Mouse (Mus musculus) intestine, embryonic 14.5 days (tissue): ENCODE results near the gene Inka1. TPM values are rescaled to one million over a fixed set of nuclear protein-coding genes. Genes with fewer than 3 reads are reported as not detected.

Experiments used
- ATAC-seq: fragments of 200-750 bp; cut with Nextera tagmentation; replicated peaks from 2 replicates; pipeline ENCODE4 v1.8.0; 2017; ENCODE audit warnings: low read depth, moderate number of reproducible peaks, moderate TSS enrichment, moderate library complexity; ENCODE audit not compliant: low FRiP score, low TSS enrichment
- DNase-seq: peaks from one replicate; pipeline ENCODE4 v3.0.0-alpha.2; 2018; ENCODE audit warnings: low spot score
- H3K27ac ChIP-seq: fragments of 300-500 bp; sonication (generic); 2 replicates; pipeline ENCODE4 v1.5.1; 2014; ENCODE audit warnings: low read depth, mild to moderate bottlenecking, control low read depth
- H3K27me3 ChIP-seq: fragments of 300-500 bp; sonication (generic); replicated peaks from 2 replicates; pipeline ENCODE4 v1.6.1; 2014; ENCODE audit warnings: low read length, control low read depth; ENCODE audit not compliant: control insufficient read depth, insufficient read depth
- H3K36me3 ChIP-seq: fragments of 300-500 bp; sonication (generic); 2 replicates; pipeline ENCODE4 v1.6.1; 2014; ENCODE audit warnings: low read length, control low read depth; ENCODE audit not compliant: control insufficient read depth, insufficient read depth
- H3K4me1 ChIP-seq: fragments of 300-500 bp; sonication (generic); replicated peaks from 2 replicates; pipeline ENCODE4 v1.6.1; 2014; ENCODE audit warnings: low read length, control low read depth, mixed read lengths; ENCODE audit not compliant: control insufficient read depth, insufficient read depth
- H3K4me2 ChIP-seq: fragments of 300-500 bp; sonication (generic); 2 replicates; pipeline ENCODE4 v1.6.1; 2014; ENCODE audit warnings: low read length
- H3K4me3 ChIP-seq: fragments of 300-500 bp; sonication (generic); 2 replicates; pipeline ENCODE4 v1.5.1; 2014; ENCODE audit warnings: low read depth, low read length, control low read depth, mixed read lengths
- H3K9ac ChIP-seq: fragments of 300-500 bp; sonication (generic); 2 replicates; pipeline ENCODE4 v1.6.1; 2014; ENCODE audit warnings: mild to moderate bottlenecking, low read length
- H3K9me3 ChIP-seq: fragments of 300-500 bp; sonication (generic); 2 replicates; pipeline ENCODE4 v1.6.1; 2016; ENCODE audit warnings: low read length, control low read depth; ENCODE audit not compliant: control insufficient read depth
- WGBS: fragments of 180-500 bp; shearing (Covaris S2); extraction: QIAGEN DNeasy Blood & Tissue Kit; methylation state at CpG from one replicate; pipeline ENCODE4 v1.1.7; 2014; 5-methylcytosine and 5-hydroxymethylcytosine counted together
- polyA plus RNA-seq: library from polyadenylated mRNA; unstranded; fragments of >200 nt; fragmentation: Nextera tagmentation; extraction: Ambion mirVana; gene quantifications from 2 replicates; pipeline ENCODE4 v1.2.1, GENCODE M21; 2014

Gene Inka1
- polyA plus RNA-seq, 1 experiment from 2014 or later, result 58.7 TPM

DNA sequence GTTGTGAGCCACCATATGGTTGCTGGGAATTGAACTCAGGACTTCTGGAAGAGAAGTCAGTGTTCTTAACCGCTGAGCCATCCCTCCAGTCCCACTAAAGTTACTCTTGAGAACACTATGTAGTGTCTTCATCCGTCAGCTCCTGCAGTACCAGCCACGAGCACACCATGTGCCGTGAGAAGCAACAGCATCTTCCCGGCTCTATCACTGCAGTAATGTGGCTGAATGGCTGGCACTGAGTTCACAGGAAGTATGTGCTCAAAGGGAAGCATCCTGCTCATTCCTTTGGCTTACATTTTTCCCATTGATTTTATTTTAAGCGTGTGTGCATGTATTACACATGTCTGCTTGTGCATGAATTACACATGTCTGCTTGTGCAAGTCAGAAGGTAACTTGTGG lies 18.2 kb downstream of the Inka1 start:
- H3K27me3 ChIP-seq, result no peaks in the 10 kb centered on the region
- no peak overlapping the region for H3K27ac ChIP-seq
- DNase-seq (no peak), ATAC-seq (no peak)
- H3K4me1 ChIP-seq, result no peaks in the 10 kb centered on the region
- 84% methylated on average over 6 of the region's 6 CpGs for WGBS
- H3K9me3 ChIP-seq, result no peaks in the 10 kb centered on the region
- H3K4me3 ChIP-seq, result no peak overlapping the region
- H3K36me3 ChIP-seq, result peaks cover 47% of the 10 kb centered on the region
- no peak overlapping the region for H3K4me2 ChIP-seq
- no peak overlapping the region for H3K9ac ChIP-seq

DNA sequence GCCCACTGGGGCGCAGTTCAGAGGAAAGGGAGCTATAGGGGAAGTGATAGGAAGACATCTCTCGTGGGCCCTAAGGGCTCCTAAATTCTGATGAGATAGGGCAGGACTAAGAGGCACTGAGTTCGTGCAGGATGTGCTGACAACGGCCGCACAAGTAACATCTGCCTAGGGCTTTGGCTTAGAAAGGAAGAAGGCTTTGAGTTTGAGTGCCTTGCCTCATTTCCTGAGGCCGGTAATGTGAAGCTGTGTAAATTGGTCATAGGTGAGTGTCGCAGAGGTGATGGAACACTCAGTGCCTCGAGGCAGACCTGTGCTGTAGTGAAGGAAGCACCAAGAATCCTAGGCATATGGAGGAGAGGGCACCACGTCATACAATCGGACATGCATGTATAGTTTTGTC lies 19.0 kb downstream of the Inka1 start:
- peaks cover 51% of the 10 kb centered on the region for H3K36me3 ChIP-seq
- DNase-seq (no peak), ATAC-seq (no peak)
- 88% methylated on average over 10 of the region's 10 CpGs for WGBS
- H3K4me2 ChIP-seq, result no peak overlapping the region
- no peaks in the 10 kb centered on the region for H3K27me3 ChIP-seq
- H3K4me3 ChIP-seq, result no peak overlapping the region
- no peak overlapping the region for H3K27ac ChIP-seq
- H3K4me1 ChIP-seq, result no peaks in the 10 kb centered on the region
- H3K9ac ChIP-seq, result no peak overlapping the region
- H3K9me3 ChIP-seq, result no peaks in the 10 kb centered on the region

DNA sequence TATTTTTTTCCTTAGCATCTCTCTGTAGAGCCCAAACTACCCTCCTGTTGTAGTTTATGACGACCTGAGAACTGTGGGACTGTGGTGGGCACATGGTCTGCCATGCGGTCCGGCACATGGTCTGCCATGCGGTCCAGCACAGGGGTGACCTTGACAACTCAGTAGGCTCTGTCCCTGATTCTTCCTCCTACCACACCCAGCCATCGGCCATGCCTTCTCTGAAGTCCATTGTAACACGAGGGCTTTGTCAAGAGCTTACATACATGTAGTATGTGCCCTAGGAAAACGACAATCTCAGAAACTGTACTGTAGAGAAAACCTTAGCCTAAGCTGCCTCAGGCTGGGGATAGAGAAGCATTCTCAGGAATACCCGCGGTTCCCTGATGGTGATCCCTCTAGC lies 21.0 kb downstream of the Inka1 start:
- Histone ChIP-seq H3K9me3 (no peaks in the 10 kb centered on the region), H3K4me1 (no peaks in the 10 kb centered on the region), H3K4me3 (no peak overlapping the region), H3K4me2 (no peak overlapping the region), H3K27ac (no peak overlapping the region), H3K9ac (no peak overlapping the region), H3K36me3 (peaks cover 46% of the 10 kb centered on the region), H3K27me3 (no peaks in the 10 kb centered on the region)
- ATAC-seq, result no peak
- 93% methylated on average over 9 of the region's 9 CpGs for WGBS
- no peak for DNase-seq

DNA sequence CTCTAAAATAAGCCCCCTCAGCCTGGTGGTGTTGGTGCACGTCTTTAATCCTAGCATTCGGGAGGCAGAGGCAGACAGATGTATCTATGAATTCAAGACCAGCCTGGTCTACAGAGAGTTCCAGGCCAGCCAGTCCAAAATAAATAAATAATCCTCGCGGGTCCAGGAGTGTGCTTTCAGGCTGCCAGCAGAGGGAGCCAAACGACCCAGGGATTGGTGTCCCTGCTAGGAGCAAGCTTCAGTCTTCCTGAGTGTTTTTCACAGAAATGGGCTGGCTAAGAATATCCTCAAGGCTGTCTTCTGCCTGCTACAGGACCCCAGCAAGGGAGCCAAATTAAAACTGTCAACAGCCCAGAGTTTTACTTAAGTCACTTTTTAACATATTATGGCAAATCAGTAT lies 22.0 kb downstream of the Inka1 start:
- H3K9ac ChIP-seq, result no peak overlapping the region
- H3K27me3 ChIP-seq, result no peaks in the 10 kb centered on the region
- H3K4me1 ChIP-seq, result no peaks in the 10 kb centered on the region
- no peaks in the 10 kb centered on the region for H3K9me3 ChIP-seq
- ATAC-seq, result peak; percentile 67; the same call in 1 of the 2 replicates
- H3K4me3 ChIP-seq, result no peak overlapping the region
- no peak overlapping the region for H3K27ac ChIP-seq
- peaks cover 45% of the 10 kb centered on the region for H3K36me3 ChIP-seq
- no peak overlapping the region for H3K4me2 ChIP-seq
- 24% methylated on average over 5 of the region's 5 CpGs for whole genome bisulfite sequencing
- peak; percentile 94 for DNase-seq

DNA sequence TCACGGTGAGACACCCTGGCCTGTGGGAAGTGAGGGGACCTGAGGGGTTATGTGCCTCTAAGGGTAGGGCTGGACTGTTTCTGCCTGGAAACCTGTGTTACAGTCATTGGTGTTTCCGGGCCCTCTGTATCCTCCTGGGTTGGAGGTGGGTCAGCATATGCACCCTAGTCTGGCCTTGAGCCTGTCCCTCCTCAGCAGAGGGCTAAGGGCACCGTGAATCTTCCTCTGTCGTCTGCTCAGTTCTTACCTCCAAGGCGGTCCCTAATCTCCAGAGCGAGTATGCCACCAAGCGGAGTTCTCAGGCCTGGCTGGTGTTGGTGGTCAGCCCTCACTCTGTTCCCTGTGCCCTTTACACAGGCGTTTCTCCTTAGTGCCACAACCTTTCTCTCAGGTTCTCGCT lies 22.8 kb downstream of the Inka1 start:
- peaks cover 48% of the 10 kb centered on the region for H3K36me3 ChIP-seq
- ATAC-seq, result no peak
- no peak overlapping the region for H3K4me2 ChIP-seq
- H3K4me1 ChIP-seq, result no peaks in the 10 kb centered on the region
- no peaks in the 10 kb centered on the region for H3K9me3 ChIP-seq
- H3K4me3 ChIP-seq, result no peak overlapping the region
- WGBS, result 92% methylated on average over 9 of the region's 9 CpGs
- H3K27ac ChIP-seq, result no peak overlapping the region
- H3K9ac ChIP-seq, result no peak overlapping the region
- no peak for DNase-seq
- H3K27me3 ChIP-seq, result no peaks in the 10 kb centered on the region

DNA sequence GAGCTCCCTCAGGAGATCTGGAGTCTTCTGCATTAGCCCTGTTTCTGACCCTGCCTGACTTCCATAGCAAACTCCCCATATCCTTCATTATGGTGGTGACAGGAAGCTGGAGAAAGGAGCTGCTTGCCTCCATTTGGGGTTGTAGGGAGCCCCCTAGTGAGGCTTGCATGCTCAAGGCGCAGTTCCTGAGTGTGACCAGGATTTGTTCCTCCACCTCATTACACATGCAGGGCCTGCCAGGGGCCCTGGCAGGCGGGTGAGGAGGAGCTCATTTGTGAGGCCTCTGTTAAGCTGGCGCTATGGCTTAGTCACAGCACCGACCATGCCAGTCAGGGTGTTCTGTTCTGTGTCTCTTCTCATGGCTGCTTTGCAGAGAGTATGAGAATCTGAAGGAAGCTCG lies 23.8 kb downstream of the Inka1 start:
- no peaks in the 10 kb centered on the region for H3K9me3 ChIP-seq
- peaks cover 56% of the 10 kb centered on the region for H3K36me3 ChIP-seq
- H3K4me2 ChIP-seq, result no peak overlapping the region
- no peak overlapping the region for H3K9ac ChIP-seq
- H3K27ac ChIP-seq, result no peak overlapping the region
- H3K4me3 ChIP-seq, result no peak overlapping the region
- no peak for DNase-seq
- no peaks in the 10 kb centered on the region for H3K27me3 ChIP-seq
- 0 out of 2 replicates have a peak, but pooled peaks have one; percentile 16 for ATAC-seq
- 64% methylated on average over 5 of the region's 5 CpGs for WGBS
- H3K4me1 ChIP-seq, result no peaks in the 10 kb centered on the region

DNA sequence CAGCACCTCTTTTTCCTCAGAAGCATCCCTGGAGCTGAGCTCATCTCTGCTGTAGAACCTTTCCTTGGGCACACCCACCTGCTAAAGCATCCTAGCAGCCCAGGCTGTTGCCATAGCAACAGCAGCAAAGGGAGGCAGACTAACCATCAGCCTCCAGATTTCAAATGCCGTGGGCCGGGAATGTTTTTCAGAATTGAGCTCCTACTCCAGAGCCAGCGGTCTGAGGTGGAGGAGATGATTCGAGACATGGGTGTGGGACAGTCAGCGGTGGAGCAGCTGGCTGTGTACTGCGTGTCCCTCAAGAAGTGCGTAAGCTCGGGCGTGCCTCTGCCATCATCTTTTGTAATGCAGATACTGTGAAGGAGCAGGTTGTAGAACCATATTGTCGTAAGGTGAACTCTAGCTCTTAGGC lies 24.3 kb downstream of the Inka1 start:
- no peak for DNase-seq
- no peak overlapping the region for H3K4me2 ChIP-seq
- no peaks in the 10 kb centered on the region for H3K27me3 ChIP-seq
- 89% methylated on average over 10 of the region's 10 CpGs for WGBS
- H3K4me3 ChIP-seq, result no peak overlapping the region
- H3K36me3 ChIP-seq, result peaks cover 61% of the 10 kb centered on the region
- no peak overlapping the region for H3K27ac ChIP-seq
- no peak for ATAC-seq
- no peaks in the 10 kb centered on the region for H3K9me3 ChIP-seq
- no peaks in the 10 kb centered on the region for H3K4me1 ChIP-seq
- no peak overlapping the region for H3K9ac ChIP-seq

DNA sequence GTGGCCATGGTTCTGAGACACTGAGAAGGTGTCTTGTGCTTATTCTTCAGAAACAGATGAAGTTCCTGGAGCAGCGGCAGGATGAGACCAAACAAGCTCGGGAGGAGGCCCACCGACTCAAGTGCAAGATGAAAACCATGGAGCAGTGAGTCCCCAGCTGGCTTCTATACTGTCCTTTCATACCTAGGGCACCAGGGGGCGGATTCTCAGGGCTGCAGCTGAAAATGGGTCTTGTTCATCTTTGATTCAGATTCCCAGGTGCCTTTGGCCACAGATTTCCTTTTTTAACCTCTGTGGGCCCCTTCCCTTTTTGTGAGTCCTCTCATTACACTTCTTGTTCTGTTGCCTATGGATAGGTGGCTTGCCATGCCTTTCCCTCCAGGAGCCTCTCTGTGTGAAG lies 24.8 kb downstream of the Inka1 start:
- Histone ChIP-seq H3K36me3 (peaks cover 65% of the 10 kb centered on the region), H3K9me3 (no peaks in the 10 kb centered on the region), H3K27ac (no peak overlapping the region), H3K4me1 (no peaks in the 10 kb centered on the region), H3K9ac (no peak overlapping the region), H3K4me3 (no peak overlapping the region), H3K27me3 (no peaks in the 10 kb centered on the region), H3K4me2 (no peak overlapping the region)
- 80% methylated on average over 4 of the region's 4 CpGs for WGBS
- no peak for ATAC-seq
- no peak for DNase-seq

DNA sequence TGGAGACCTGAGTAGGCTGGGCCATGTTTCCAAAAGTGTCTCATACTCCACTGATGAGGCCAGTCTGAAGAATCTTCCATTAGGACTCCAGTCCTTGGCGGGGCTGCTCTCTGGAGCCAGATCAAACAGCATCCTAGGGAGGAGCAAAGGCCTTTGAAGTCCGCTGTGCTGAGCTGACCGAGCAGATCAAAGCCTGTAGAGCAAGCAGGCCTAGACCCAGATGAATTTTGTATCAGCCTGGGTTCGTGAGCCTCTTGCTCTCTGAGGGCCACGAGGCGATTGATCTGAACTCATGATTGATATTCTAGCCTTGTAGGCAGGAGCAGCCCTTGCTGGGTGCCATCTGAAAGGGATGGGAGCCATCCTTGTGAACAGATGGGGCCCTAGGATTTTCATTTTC lies 25.8 kb downstream of the Inka1 start:
- H3K4me2 ChIP-seq, result no peak overlapping the region
- WGBS, result 46% methylated on average over 6 of the region's 6 CpGs
- DNase-seq (no peak), ATAC-seq (no peak)
- no peak overlapping the region for H3K9ac ChIP-seq
- H3K4me1 ChIP-seq, result no peaks in the 10 kb centered on the region
- H3K27ac ChIP-seq, result no peak overlapping the region
- H3K36me3 ChIP-seq, result peaks cover 63% of the 10 kb centered on the region
- no peaks in the 10 kb centered on the region for H3K27me3 ChIP-seq
- no peaks in the 10 kb centered on the region for H3K9me3 ChIP-seq
- H3K4me3 ChIP-seq, result no peak overlapping the region
